ENCODE assay signal across 9 mouse cellular contexts in genomic region chr7:44358886-44359654, GRCm38 (mm10). TPM values are rescaled to one million over a fixed set of nuclear protein-coding genes. Genes with fewer than 3 reads are reported as not detected.
DNase-seq lines count a peak whose midpoint lies in the region; ATAC-seq and TF ChIP-seq lines count a peak whose summit lies in the region.
"Had no signal": no experiment of that assay in that cellular context is flagged by ENCODE, and none has a peak within 500 bp of the region (broad histone marks: within the 10 kb centered on the region; RNA-seq: fewer than 3 reads in every experiment).

No protein-coding gene starts in this region.

- no peak for TF ChIP-seq CTCF in kidney, adult 2 months (conservative IDR thresholded peaks at IDR 0.05; ENCODE audit: insufficient read depth, insufficient read length, low read depth, low read length)
- no peak for TF ChIP-seq CTCF in bone marrow macrophage, adult 2 months (IDR thresholded peaks at IDR 0.05; ENCODE audit: low read depth, low read length)

- TF ChIP-seq POLR2A in kidney, adult 2 months (IDR thresholded peaks at IDR 0.05; ENCODE audit: low read depth, low read length), result no peak
- TF ChIP-seq POLR2A in bone marrow macrophage, adult 2 months (IDR thresholded peaks at IDR 0.05; ENCODE audit: borderline replicate concordance, low read depth, low read length), result no peak

- peak overlapping the region; percentile 85 for H3K4me2 ChIP-seq in embryonic facial prominence, embryonic 14.5 days (ENCODE audit: low read depth, low read length)
- peak overlapping the region; percentile 73 for H3K4me2 ChIP-seq in limb, embryonic 12.5 days
- H3K4me2 ChIP-seq in stomach, embryonic 14.5 days (replicated peaks; ENCODE audit: low read depth, low read length), result peak overlapping the region; percentile 86

- peak overlapping the region; percentile 54 for H3K9ac ChIP-seq in embryonic facial prominence, embryonic 14.5 days (ENCODE audit: low read depth, low read length)
- no peak overlapping the region; the same call in 1 of the 2 replicates for H3K9ac ChIP-seq in limb, embryonic 12.5 days (replicated peaks)
- no peak overlapping the region; the same call in 1 of the 2 replicates for H3K9ac ChIP-seq in stomach, embryonic 14.5 days (replicated peaks; ENCODE audit: low read depth, low read length)

- H3K27ac ChIP-seq in kidney, adult 2 months (ENCODE audit: insufficient read depth, low read depth, low read length), result no peak overlapping the region
- H3K27ac ChIP-seq in bone marrow macrophage, adult 2 months (ENCODE audit: insufficient read depth, low read depth, low read length), result no peak overlapping the region
- H3K27ac ChIP-seq in embryonic facial prominence, embryonic 14.5 days (replicated peaks; ENCODE audit: low read depth, low read length), result no peak overlapping the region
- H3K27ac ChIP-seq in limb, embryonic 12.5 days, result no peak overlapping the region
- H3K27ac ChIP-seq in stomach, embryonic 14.5 days (ENCODE audit: low read length), result no peak overlapping the region
- H3K27ac ChIP-seq: macrophage had no signal

- no peaks in the 10 kb centered on the region for H3K9me3 ChIP-seq in embryonic facial prominence, embryonic 14.5 days (ENCODE audit: control insufficient read depth, low read length)
- no peaks in the 10 kb centered on the region for H3K9me3 ChIP-seq in limb, embryonic 12.5 days
- no peaks in the 10 kb centered on the region for H3K9me3 ChIP-seq in stomach, embryonic 14.5 days (ENCODE audit: control insufficient read depth, low read depth, low read length)

- 8% methylated on average over 26 of the region's 26 CpGs for WGBS in kidney, adult 2 months
- 3% methylated on average over 10 of the region's 26 CpGs for WGBS in embryonic facial prominence, embryonic 14.5 days
- 6% methylated on average over 20 of the region's 26 CpGs for WGBS in limb, embryonic 12.5 days
- WGBS in stomach, embryonic 14.5 days, result 6% methylated on average over 23 of the region's 26 CpGs

- no peak overlapping the region for H3K4me3 ChIP-seq in kidney, adult 2 months (ENCODE audit: insufficient read depth, low read depth, low read length)
- H3K4me3 ChIP-seq in bone marrow macrophage, adult 2 months (ENCODE audit: insufficient read depth, low read length), result peak overlapping the region; percentile 22; the same call in 1 of the 2 replicates
- peak overlapping the region; percentile 44 for H3K4me3 ChIP-seq in embryonic facial prominence, embryonic 14.5 days (ENCODE audit: low read depth, low read length)
- H3K4me3 ChIP-seq in limb, embryonic 12.5 days (replicated peaks), result peak overlapping the region; percentile 42
- peak overlapping the region; percentile 43 for H3K4me3 ChIP-seq in stomach, embryonic 14.5 days (ENCODE audit: low read depth, low read length)

- DNase-seq in kidney, postnatal 10 days, result peak; percentile 40
- DNase-seq in kidney, adult 2 months, result no peak
- no peak for DNase-seq in embryonic facial prominence, embryonic 14.5 days (ENCODE audit: low spot score)
- no peak for DNase-seq in adipocyte (ENCODE audit: low spot score)
- DNase-seq in spleen, postnatal 4 days (ENCODE audit: low spot score in 2 of 2), result no peak

- no peak for ATAC-seq in embryonic facial prominence, embryonic 14.5 days (ENCODE audit: low read depth)
- ATAC-seq in limb, embryonic 12.5 days (ENCODE audit: insufficient number of reproducible peaks, insufficient read depth, low FRiP score, low TSS enrichment, low read depth), result no peak
- ATAC-seq in stomach, embryonic 14.5 days (ENCODE audit: insufficient number of reproducible peaks, insufficient read depth, low FRiP score, low read depth), result no peak

- no peaks in the 10 kb centered on the region for H3K4me1 ChIP-seq in kidney, adult 2 months (ENCODE audit: control insufficient read depth, insufficient read depth, low read length)
- H3K4me1 ChIP-seq in bone marrow macrophage, adult 2 months (ENCODE audit: control insufficient read depth, insufficient read depth, low read length), result peaks cover 23% of the 10 kb centered on the region
- H3K4me1 ChIP-seq in embryonic facial prominence, embryonic 14.5 days (ENCODE audit: control insufficient read depth, insufficient read depth, low read length), result peaks cover 7% of the 10 kb centered on the region; the same call in 1 of the 2 replicates
- H3K4me1 ChIP-seq in limb, embryonic 12.5 days (replicated peaks), result peaks cover 33% of the 10 kb centered on the region
- peaks cover 13% of the 10 kb centered on the region; the same call in 1 of the 2 replicates for H3K4me1 ChIP-seq in stomach, embryonic 14.5 days (ENCODE audit: control insufficient read depth, insufficient read depth, low read length)

- H3K27me3 ChIP-seq in kidney, adult 2 months (replicated peaks; ENCODE audit: control insufficient read depth, insufficient read depth, low read length), result no peaks in the 10 kb centered on the region
- H3K27me3 ChIP-seq in embryonic facial prominence, embryonic 14.5 days (replicated peaks; ENCODE audit: control insufficient read depth, insufficient read depth, low read length), result peaks cover 69% of the 10 kb centered on the region
- H3K27me3 ChIP-seq in limb, embryonic 12.5 days, result peaks cover 97% of the 10 kb centered on the region
- peaks cover 24% of the 10 kb centered on the region for H3K27me3 ChIP-seq in stomach, embryonic 14.5 days (ENCODE audit: control insufficient read depth, insufficient read depth, low read length)

- no peaks in the 10 kb centered on the region for H3K36me3 ChIP-seq in kidney, adult 2 months (ENCODE audit: control insufficient read depth, insufficient read depth, low read length)
- no peaks in the 10 kb centered on the region for H3K36me3 ChIP-seq in embryonic facial prominence, embryonic 14.5 days (ENCODE audit: control insufficient read depth, insufficient read depth, low read length)
- H3K36me3 ChIP-seq in limb, embryonic 12.5 days, result no peaks in the 10 kb centered on the region
- H3K36me3 ChIP-seq in stomach, embryonic 14.5 days (ENCODE audit: control insufficient read depth, insufficient read depth, low read length), result no peaks in the 10 kb centered on the region

RNA-seq across cellular contexts. Expression of gene Syt3, which starts 24.8 kb away (rescaled TPM):
- polyA plus RNA-seq in kidney, adult 2 months (2012; rRNA removed), result 12.0 and 12.9 TPM in 2 replicates
- 0.62 and 0.89 TPM in 2 replicates for polyA plus RNA-seq in bone marrow macrophage, adult 2 months (2012; ENCODE audit: insufficient read depth, insufficient read length, missing spikeins)
- polyA plus RNA-seq in embryonic facial prominence, embryonic 14.5 days (2014; fragmentation: Nextera tagmentation; extraction: Ambion mirVana), result 2.4 and 2.6 TPM in 2 replicates
- polyA plus RNA-seq in limb, embryonic 12.5 days (2016; fragmentation: Nextera tagmentation; extraction: Ambion mirVana), result 3.0 and 3.3 TPM in 2 replicates
- polyA plus RNA-seq in stomach, embryonic 14.5 days (2014; fragmentation: Nextera tagmentation; extraction: Ambion mirVana), result 1.6 and 2.0 TPM in 2 replicates
- polyA plus RNA-seq: macrophage had no signal

RNA-seq across cellular contexts. Expression of gene 1700008O03Rik, which starts 26.6 kb away (rescaled TPM):
- 0.69 and 0.75 TPM in 2 replicates for polyA plus RNA-seq in kidney, adult 2 months (2012; rRNA removed)
- 1.2 TPM in 1 of 2 replicates, not detected in the other for polyA plus RNA-seq in bone marrow macrophage, adult 2 months (2012; ENCODE audit: insufficient read depth, insufficient read length, missing spikeins)
- polyA plus RNA-seq in embryonic facial prominence, embryonic 14.5 days (2014; fragmentation: Nextera tagmentation; extraction: Ambion mirVana), result 0.33 and 0.80 TPM in 2 replicates
- 0.56 and 0.64 TPM in 2 replicates for polyA plus RNA-seq in limb, embryonic 12.5 days (2016; fragmentation: Nextera tagmentation; extraction: Ambion mirVana)
- 1.2 and 1.3 TPM in 2 replicates for polyA plus RNA-seq in stomach, embryonic 14.5 days (2014; fragmentation: Nextera tagmentation; extraction: Ambion mirVana)

RNA-seq across cellular contexts. Expression of gene Shank1, which starts 49.0 kb away (rescaled TPM):
- polyA plus RNA-seq in kidney, adult 2 months (2012; rRNA removed), result 0.43 and 0.66 TPM in 2 replicates
- polyA plus RNA-seq in bone marrow macrophage, adult 2 months (2012; ENCODE audit: insufficient read depth, insufficient read length, missing spikeins), result not detected in 2 replicates
- polyA plus RNA-seq in embryonic facial prominence, embryonic 14.5 days (2014; fragmentation: Nextera tagmentation; extraction: Ambion mirVana), result 3.6 and 3.7 TPM in 2 replicates
- polyA plus RNA-seq in limb, embryonic 12.5 days (2016; fragmentation: Nextera tagmentation; extraction: Ambion mirVana), result 1.2 and 1.3 TPM in 2 replicates
- polyA plus RNA-seq in stomach, embryonic 14.5 days (2014; fragmentation: Nextera tagmentation; extraction: Ambion mirVana), result 4.2 and 4.5 TPM in 2 replicates
- polyA plus RNA-seq: macrophage had no signal

RNA-seq across cellular contexts. Expression of gene Clec11a, which starts 52.4 kb away (rescaled TPM):
- 6.4 and 8.1 TPM in 2 replicates for polyA plus RNA-seq in kidney, adult 2 months (2012; rRNA removed)
- polyA plus RNA-seq in bone marrow macrophage, adult 2 months (2012; ENCODE audit: insufficient read depth, insufficient read length, missing spikeins), result 0.19 TPM in 1 of 2 replicates, not detected in the other
- polyA plus RNA-seq in embryonic facial prominence, embryonic 14.5 days (2014; fragmentation: Nextera tagmentation; extraction: Ambion mirVana), result 27.3 and 34.6 TPM in 2 replicates
- polyA plus RNA-seq in limb, embryonic 12.5 days (2016; fragmentation: Nextera tagmentation; extraction: Ambion mirVana), result 2.0 and 2.2 TPM in 2 replicates
- 4.2 and 4.9 TPM in 2 replicates for polyA plus RNA-seq in stomach, embryonic 14.5 days (2014; fragmentation: Nextera tagmentation; extraction: Ambion mirVana)
